Mouse (Mus musculus) megakaryocyte progenitor cell, adult 5-6 weeks (primary cell): ENCODE results near the gene Fam89a. TPM values are rescaled to one million over a fixed set of nuclear protein-coding genes. Genes with fewer than 3 reads are reported as not detected.

Source experiments
- ATAC-seq: replicated peaks from 2 replicates; pipeline ENCODE4 v1.8.0; 2016; ENCODE audit warnings: mild to moderate bottlenecking, moderate TSS enrichment, inconsistent platforms; ENCODE audit not compliant: poor library complexity
- total RNA-seq, 2 experiments: library from RNA; stranded (forward) in 1 of 2; stranded (reverse) in 1 of 2; fragments of 157-497, 149-512 nt in 1 of 2; fragments of 200-1000 nt in 1 of 2; gene quantifications; 2 replicates each; pipeline versions ENCODE4 v1.2.3 to v1.2.4; 2015 to 2017

Fam89a gene
- total RNA-seq, 2 experiments from 2014 or later = not detected

- ATAC-seq = no peak
These were observed 59.9 kb downstream of the Fam89a start for GRCm38 (mm10) chr8:124691706-124692105.

Other genes starting within 250 kb of the Fam89a start
- 9.3 and 12.8 TPM in 2 replicates for gene Cog2, start 231.1 kb downstream of the Fam89a start, total RNA-seq (2015)
- gene Cog2, start 231.1 kb downstream of the Fam89a start, total RNA-seq (2017) = 20.9 and 27.4 TPM in 2 replicates
- gene Agt, start 182.1 kb downstream of the Fam89a start, total RNA-seq (2015) = not detected in 2 replicates
- gene Agt, start 182.1 kb downstream of the Fam89a start, total RNA-seq (2017) = not detected in 2 replicates
- not detected in 2 replicates for gene Capn9, start 175.7 kb downstream of the Fam89a start, total RNA-seq (2015)
- not detected in 2 replicates for gene Capn9, start 175.7 kb downstream of the Fam89a start, total RNA-seq (2017)
- 6.3 and 7.0 TPM in 2 replicates for gene 2310022B05Rik, start 88.5 kb downstream of the Fam89a start, total RNA-seq (2015)
- gene 2310022B05Rik, start 88.5 kb downstream of the Fam89a start, total RNA-seq (2017) = 3.0 and 3.1 TPM in 2 replicates
- gene Ttc13, start 29.8 kb downstream of the Fam89a start, total RNA-seq (2015) = 49.9 and 51.7 TPM in 2 replicates
- 52.1 and 52.3 TPM in 2 replicates for gene Ttc13, start 29.8 kb downstream of the Fam89a start, total RNA-seq (2017)
- gene Arv1, start 29.7 kb downstream of the Fam89a start, total RNA-seq (2015) = 10.1 and 13.3 TPM in 2 replicates
- 4.0 and 5.8 TPM in 2 replicates for gene Arv1, start 29.7 kb downstream of the Fam89a start, total RNA-seq (2017)
- gene Trim67, start 41.3 kb upstream of the Fam89a start, total RNA-seq (2015) = not detected in 2 replicates
- gene Trim67, start 41.3 kb upstream of the Fam89a start, total RNA-seq (2017) = 0.07 TPM in 1 of 2 replicates, not detected in the other
- gene Gnpat, start 111.2 kb upstream of the Fam89a start, total RNA-seq (2015) = 108 and 116 TPM in 2 replicates
- 103 and 104 TPM in 2 replicates for gene Gnpat, start 111.2 kb upstream of the Fam89a start, total RNA-seq (2017)
- gene 2810004N23Rik, start 111.3 kb upstream of the Fam89a start, total RNA-seq (2015) = 29.7 and 35.7 TPM in 2 replicates
- gene 2810004N23Rik, start 111.3 kb upstream of the Fam89a start, total RNA-seq (2017) = 68.5 and 72.1 TPM in 2 replicates
- gene Exoc8, start 145.9 kb upstream of the Fam89a start, total RNA-seq (2015) = 7.9 and 8.7 TPM in 2 replicates
- 12.8 and 17.7 TPM in 2 replicates for gene Exoc8, start 145.9 kb upstream of the Fam89a start, total RNA-seq (2017)
- gene Sprtn, start 146.1 kb upstream of the Fam89a start, total RNA-seq (2015) = 15.7 and 19.1 TPM in 2 replicates
- 19.6 and 25.5 TPM in 2 replicates for gene Sprtn, start 146.1 kb upstream of the Fam89a start, total RNA-seq (2017)
- gene Egln1, start 197.5 kb upstream of the Fam89a start, total RNA-seq (2015) = 30.2 and 32.0 TPM in 2 replicates
- 21.9 and 25.0 TPM in 2 replicates for gene Egln1, start 197.5 kb upstream of the Fam89a start, total RNA-seq (2017)